Mouse (Mus musculus): ENCODE measurements around the gene Cbfa2t2.

The Cbfa2t2 gene

GRCm38 (mm10) chr2:154570666-154571065, 134.4 kb downstream of the Cbfa2t2 start:
- no peak for DNase-seq

GRCm38 (mm10) chr2:154571266-154571665, 135.0 kb downstream of the Cbfa2t2 start:
- DNase-seq: no peak

- no peak for DNase-seq
Observed at GRCm38 (mm10) chr2:154571976-154572375, 135.7 kb downstream of the Cbfa2t2 start.

GRCm38 (mm10) chr2:154572996-154573395, 136.7 kb downstream of the Cbfa2t2 start:
- no peak for DNase-seq

GRCm38 (mm10) chr2:154574271-154574670, 138.0 kb downstream of the Cbfa2t2 start:
- no peak for DNase-seq

- no peak for DNase-seq
Observed at GRCm38 (mm10) chr2:154576876-154577743, 140.8 kb downstream of the Cbfa2t2 start.

GRCm38 (mm10) chr2:154577744-154578067, 141.4 kb downstream of the Cbfa2t2 start:
- no peak for DNase-seq

- DNase-seq: peak; percentile 74
Observed at GRCm38 (mm10) chr2:154580586-154580985, 144.3 kb downstream of the Cbfa2t2 start.

GRCm38 (mm10) chr2:154581421-154581820, 145.1 kb downstream of the Cbfa2t2 start:
- no peak for DNase-seq

GRCm38 (mm10) chr2:154583906-154584872, 147.9 kb downstream of the Cbfa2t2 start:
- DNase-seq: peak; percentile 56

GRCm38 (mm10) chr2:154584931-154585601, 148.8 kb downstream of the Cbfa2t2 start:
- no peak for DNase-seq

GRCm38 (mm10) chr2:154586405-154586804, 150.1 kb downstream of the Cbfa2t2 start:
- DNase-seq: peak; percentile 57
